Mouse (Mus musculus) hindbrain, postnatal 0 days (tissue): Measurements from ENCODE around the gene Grxcr1. TPM values are rescaled to one million over a fixed set of nuclear protein-coding genes. Genes with fewer than 3 reads are reported as not detected.

Experiments
- ATAC-seq: fragments of 200-750 bp; cut with Nextera tagmentation; 2 replicates; pipeline ENCODE4 v1.8.0; 2017; ENCODE audit warnings: mild to moderate bottlenecking, moderate TSS enrichment, moderate library complexity
- DNase-seq: peaks from one replicate; pipeline ENCODE4 v3.0.0-alpha.2; 2015; ENCODE audit warnings: low spot score
- H3K27ac ChIP-seq: fragments of 300-500 bp; sonication (generic); 2 replicates; pipeline ENCODE4 v1.5.1; 2014; ENCODE audit warnings: mild to moderate bottlenecking
- H3K27me3 ChIP-seq: fragments of 300-500 bp; sonication (generic); 2 replicates; pipeline ENCODE4 v1.6.1; 2014; ENCODE audit warnings: low read length, mixed read lengths; ENCODE audit not compliant: insufficient read depth
- H3K36me3 ChIP-seq: fragments of 300-500 bp; sonication (generic); 2 replicates; pipeline ENCODE4 v1.6.1; 2014; ENCODE audit warnings: low read length, mixed read lengths; ENCODE audit not compliant: insufficient read depth
- H3K4me1 ChIP-seq: fragments of 300-500 bp; sonication (generic); 2 replicates; pipeline ENCODE4 v1.6.1; 2014; ENCODE audit warnings: antibody characterized with exemption, low read length, mixed read lengths; ENCODE audit not compliant: insufficient read depth
- H3K4me2 ChIP-seq: fragments of 300-500 bp; sonication (generic); 2 replicates; pipeline ENCODE4 v1.6.1; 2014; ENCODE audit warnings: low read depth, mild to moderate bottlenecking, low read length, moderate library complexity, mixed read lengths
- H3K4me3 ChIP-seq: fragments of 300-500 bp; sonication (generic); 2 replicates; pipeline ENCODE4 v1.5.1; 2014; ENCODE audit warnings: low read length
- H3K9ac ChIP-seq: fragments of 300-500 bp; sonication (generic); replicated peaks from 2 replicates; pipeline ENCODE4 v1.6.1; 2014; ENCODE audit warnings: mild to moderate bottlenecking, low read length, moderate library complexity, mixed read lengths
- H3K9me3 ChIP-seq: fragments of 300-500 bp; sonication (generic); 2 replicates; pipeline ENCODE4 v1.6.1; 2016; ENCODE audit warnings: low read length, mixed read lengths
- CTCF ChIP-seq: IDR thresholded peaks from 2 replicates; pipeline ENCODE4 v1.5.1; 2016; ENCODE audit warnings: antibody characterized with exemption, control low read depth, low read depth
- WGBS: fragments of 180-500 bp; shearing (Covaris S2); extraction: QIAGEN DNeasy Blood & Tissue Kit; methylation state at CpG from one replicate; pipeline ENCODE4 v1.1.7; 2014; 5-methylcytosine and 5-hydroxymethylcytosine counted together
- polyA plus RNA-seq: library from polyadenylated mRNA; unstranded; fragments of >200 nt; fragmentation: Nextera tagmentation; extraction: Ambion mirVana; gene quantifications from 2 replicates; pipeline ENCODE4 v1.2.1, GENCODE M21; 2015
- total RNA-seq: library from RNA; depleted of rRNA; stranded (reverse); fragments of >200 nt; gene quantifications from 2 replicates; pipeline ENCODE4 v1.2.3, GENCODE M21; 2014; rRNA removed

The Grxcr1 gene
- total and polyA plus RNA-seq, 2 experiments from 2014 or later: 0.18 TPM; not detected in 1

DNA sequence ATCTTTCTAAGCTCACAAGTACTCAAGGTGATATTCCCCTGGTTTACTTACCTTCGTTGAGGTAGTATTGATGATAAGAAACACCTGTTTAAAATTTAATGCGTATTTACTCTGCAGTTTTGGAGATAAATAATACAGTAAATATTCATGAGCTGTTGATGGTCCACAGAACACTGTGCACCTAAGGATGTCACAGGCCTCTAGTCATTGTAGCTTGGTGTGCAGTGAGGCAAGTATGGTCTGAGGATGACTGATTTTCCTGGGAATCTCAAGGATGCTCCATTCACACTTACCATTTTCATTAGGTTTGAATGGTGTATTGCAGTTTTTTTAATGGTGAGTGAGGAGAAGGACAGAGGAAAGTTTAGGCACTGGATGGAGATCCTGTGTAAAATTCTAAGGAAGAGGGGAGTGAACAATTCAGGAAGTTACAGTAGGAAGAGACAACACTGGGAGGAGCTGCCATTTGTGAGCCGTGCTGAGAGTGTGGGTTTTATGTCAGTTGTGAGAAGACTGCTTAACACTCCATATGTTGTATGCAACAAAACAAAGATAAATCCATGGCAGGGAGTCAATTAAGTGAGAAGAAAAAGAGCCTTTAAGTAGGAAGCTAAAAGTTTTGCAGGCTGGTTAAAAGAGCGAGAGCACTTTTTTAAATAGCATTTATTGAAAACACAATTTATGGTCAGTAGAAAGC is 118.9 kb downstream of the Grxcr1 start:
- Histone ChIP-seq H3K36me3 (no peaks in the 10 kb centered on the region), H3K9ac (no peak overlapping the region), H3K9me3 (no peaks in the 10 kb centered on the region), H3K27ac (no peak overlapping the region), H3K4me2 (no peak overlapping the region), H3K4me1 (no peaks in the 10 kb centered on the region), H3K4me3 (no peak overlapping the region), H3K27me3 (no peaks in the 10 kb centered on the region)
- WGBS: 80% methylated on average over 4 of the region's 4 CpGs
- no peak for TF ChIP-seq CTCF
- no peak for DNase-seq
- ATAC-seq: peak; percentile 55; the same call in 1 of the 2 replicates

DNA sequence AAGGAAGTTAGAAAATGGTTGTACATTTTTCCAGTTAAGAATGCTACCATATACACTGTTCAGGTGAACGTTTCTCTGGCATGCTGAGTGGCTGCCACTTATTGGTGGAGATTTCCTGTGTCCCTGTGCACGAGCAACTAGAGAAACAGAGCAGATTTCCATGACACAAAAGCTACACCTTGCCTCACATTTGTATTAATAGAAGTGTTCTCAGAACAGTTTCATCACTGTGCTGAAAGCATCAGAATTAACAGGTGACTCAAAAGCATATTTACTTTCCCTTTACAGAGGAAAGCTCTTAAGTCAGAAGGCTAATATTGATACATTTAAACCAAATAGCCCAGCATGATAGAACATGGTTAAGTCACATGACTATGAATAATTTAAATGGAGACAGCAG is 130.9 kb downstream of the Grxcr1 start:
- no peak for TF ChIP-seq CTCF
- no peaks in the 10 kb centered on the region for H3K9me3 ChIP-seq
- H3K4me1 ChIP-seq: no peaks in the 10 kb centered on the region
- H3K27me3 ChIP-seq: no peaks in the 10 kb centered on the region
- no peak overlapping the region for H3K27ac ChIP-seq
- H3K36me3 ChIP-seq: no peaks in the 10 kb centered on the region
- no peak overlapping the region for H3K4me3 ChIP-seq
- 66% methylated on average over 2 of the region's 2 CpGs for WGBS
- ATAC-seq (no peak), DNase-seq (no peak)
- no peak overlapping the region for H3K9ac ChIP-seq
- H3K4me2 ChIP-seq: no peak overlapping the region

DNA sequence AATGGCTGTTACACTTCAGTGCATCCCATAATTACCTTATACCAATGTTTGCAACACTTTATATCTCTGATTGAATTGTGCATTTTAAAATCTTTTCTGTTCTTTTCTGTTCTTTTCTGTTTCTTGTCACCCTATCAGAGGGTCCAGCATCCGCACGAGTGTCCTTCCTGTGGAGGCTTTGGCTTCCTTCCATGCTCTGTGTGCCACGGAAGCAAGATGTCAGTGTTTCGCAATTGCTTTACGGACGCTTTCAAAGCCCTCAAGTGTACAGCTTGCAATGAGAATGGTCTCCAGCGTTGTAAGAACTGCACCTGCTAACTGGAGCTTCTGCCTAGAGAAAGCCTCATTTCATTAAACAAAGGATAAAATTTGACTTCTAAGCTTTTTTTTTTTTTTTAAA is 134.3 kb downstream of the Grxcr1 start:
- no peak overlapping the region for H3K27ac ChIP-seq
- DNase-seq (peak; percentile 53), ATAC-seq (no peak)
- H3K9ac ChIP-seq: no peak overlapping the region
- H3K9me3 ChIP-seq: no peaks in the 10 kb centered on the region
- no peak overlapping the region for H3K4me3 ChIP-seq
- WGBS: 59% methylated on average over 7 of the region's 7 CpGs
- H3K27me3 ChIP-seq: no peaks in the 10 kb centered on the region
- no peak for TF ChIP-seq CTCF
- no peak overlapping the region for H3K4me2 ChIP-seq
- H3K4me1 ChIP-seq: no peaks in the 10 kb centered on the region
- no peaks in the 10 kb centered on the region for H3K36me3 ChIP-seq

Other genes starting within 250 kb of the Grxcr1 start
- gene Atp8a1, start 184.4 kb upstream of the Grxcr1 start, total RNA-seq: 78.2 and 125 TPM in 2 replicates
- 37.8 and 41.1 TPM in 2 replicates for gene Atp8a1, start 184.4 kb upstream of the Grxcr1 start, polyA plus RNA-seq
- gene Gm5108, start 90.2 kb upstream of the Grxcr1 start, total RNA-seq: not detected in 2 replicates
- not detected in 2 replicates for gene Gm5108, start 90.2 kb upstream of the Grxcr1 start, polyA plus RNA-seq
- gene Gm21905, start 85.4 kb upstream of the Grxcr1 start, total RNA-seq: not detected in 2 replicates
- gene Gm21905, start 85.4 kb upstream of the Grxcr1 start, polyA plus RNA-seq: not detected in 2 replicates